In the genomic region with DNA sequence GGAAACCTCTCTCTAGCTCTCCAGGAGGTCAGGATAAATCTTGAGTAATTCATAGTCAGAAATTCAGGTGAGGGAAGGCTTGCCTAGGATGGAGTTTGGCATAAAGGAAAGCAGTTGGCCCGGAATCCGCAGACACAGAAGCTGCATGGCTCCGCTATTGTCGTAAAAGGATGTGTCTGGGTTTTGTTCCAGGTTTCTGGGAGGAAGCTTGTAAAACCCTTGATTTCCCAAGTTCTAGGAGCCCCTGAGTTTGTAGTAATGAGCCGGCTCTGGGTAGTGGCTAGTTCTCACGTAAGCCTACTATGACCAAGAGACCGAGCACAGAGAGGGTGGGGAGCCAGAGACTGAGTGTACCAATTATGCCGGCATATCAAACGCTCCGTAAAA, we compare ENCODE assay signal across 10 mouse cellular contexts. TPM values are rescaled to one million over a fixed set of nuclear protein-coding genes. Genes with fewer than 3 reads are reported as not detected.
DNase-seq lines count a peak whose midpoint lies in the region; ATAC-seq and TF ChIP-seq lines count a peak whose summit lies in the region.
"Had no signal": no experiment of that assay in that cellular context is flagged by ENCODE, and none has a peak within 500 bp of the region (broad histone marks: within the 10 kb centered on the region; RNA-seq: fewer than 3 reads in every experiment).

No protein-coding gene starts in this region.

- no peak for TF ChIP-seq EP300 in heart, postnatal 0 days (IDR thresholded peaks at IDR 0.05; ENCODE audit: low read depth)

- no peak overlapping the region for H3K9ac ChIP-seq in heart, postnatal 0 days (replicated peaks; ENCODE audit: low read depth, low read length)
- no peak overlapping the region for H3K9ac ChIP-seq in embryonic facial prominence, embryonic 15.5 days
- no peak overlapping the region for H3K9ac ChIP-seq in intestine, embryonic 16.5 days (ENCODE audit: low read depth, low read length)

- H3K4me2 ChIP-seq in heart, postnatal 0 days (ENCODE audit: low read depth, low read length) = peak overlapping the region; percentile 63
- peak overlapping the region; percentile 44 for H3K4me2 ChIP-seq in embryonic facial prominence, embryonic 15.5 days (replicated peaks)
- H3K4me2 ChIP-seq in intestine, embryonic 16.5 days (ENCODE audit: low read depth, low read length) = peak overlapping the region; percentile 21

- H3K27me3 ChIP-seq in heart, postnatal 0 days (ENCODE audit: control insufficient read depth, insufficient read depth, low read length) = peaks cover 10% of the 10 kb centered on the region
- H3K27me3 ChIP-seq in embryonic facial prominence, embryonic 15.5 days = 0 out of 2 replicates have a peak, but pooled peaks cover 4% of the 10 kb centered on the region
- no peaks in the 10 kb centered on the region; the same call in none of the 2 replicates for H3K27me3 ChIP-seq in intestine, embryonic 16.5 days (replicated peaks; ENCODE audit: control insufficient read depth, insufficient read depth, low read length)

- WGBS in heart, postnatal 0 days = 40% methylated on average over 10 of the region's 10 CpGs
- WGBS in embryonic facial prominence, embryonic 15.5 days = 28% methylated on average over 10 of the region's 10 CpGs
- WGBS in intestine, embryonic 16.5 days = 37% methylated on average over 10 of the region's 10 CpGs

- no peak for TF ChIP-seq CTCF in heart, postnatal 0 days (IDR thresholded peaks at IDR 0.05; ENCODE audit: low read depth)

- peaks cover 6% of the 10 kb centered on the region; the same call in 1 of the 2 replicates for H3K4me1 ChIP-seq in heart, postnatal 0 days (ENCODE audit: control insufficient read depth, insufficient read depth)
- peaks cover 24% of the 10 kb centered on the region for H3K4me1 ChIP-seq in embryonic facial prominence, embryonic 15.5 days
- peaks cover 8% of the 10 kb centered on the region; the same call in 1 of the 2 replicates for H3K4me1 ChIP-seq in intestine, embryonic 16.5 days (ENCODE audit: control insufficient read depth, insufficient read depth, low read length)

- 0 out of 2 replicates have a peak overlapping the region, but pooled peaks have one; percentile 8 for H3K4me3 ChIP-seq in heart, postnatal 0 days (ENCODE audit: low read depth, low read length)
- peak overlapping the region; percentile 25 for H3K4me3 ChIP-seq in embryonic facial prominence, embryonic 15.5 days (replicated peaks)
- no peak overlapping the region for H3K4me3 ChIP-seq in intestine, embryonic 16.5 days (ENCODE audit: low read length)

- H3K27ac ChIP-seq in heart, postnatal 0 days (ENCODE audit: low read depth) = no peak overlapping the region
- H3K27ac ChIP-seq in embryonic facial prominence, embryonic 15.5 days (replicated peaks) = no peak overlapping the region
- no peak overlapping the region for H3K27ac ChIP-seq in intestine, embryonic 16.5 days (ENCODE audit: low read length)

- no peaks in the 10 kb centered on the region for H3K9me3 ChIP-seq in heart, postnatal 0 days (replicated peaks; ENCODE audit: control insufficient read depth, low read length)
- H3K9me3 ChIP-seq in embryonic facial prominence, embryonic 15.5 days (replicated peaks) = no peaks in the 10 kb centered on the region
- no peaks in the 10 kb centered on the region for H3K9me3 ChIP-seq in intestine, embryonic 16.5 days (ENCODE audit: control insufficient read depth, low read length)

- no peak for ATAC-seq in heart, postnatal 0 days (ENCODE audit: insufficient read depth, low read depth)
- no peak for ATAC-seq in embryonic facial prominence, embryonic 15.5 days (ENCODE audit: insufficient number of reproducible peaks, low FRiP score, low TSS enrichment, low read depth)
- no peak for ATAC-seq in intestine, embryonic 16.5 days

- no peak for DNase-seq in heart, postnatal 0 days (ENCODE audit: low spot score)
- no peak for DNase-seq in heart, postnatal 4 days
- DNase-seq in neural tube, embryonic 10.5 days (ENCODE audit: extremely low spot score, low spot score) = peak; percentile 50
- DNase-seq in right cerebral cortex, postnatal 36 days (ENCODE audit: low spot score in 2 of 2) = no peak
- no peak for DNase-seq in cerebellum, adult 18-20 months
- DNase-seq in testis, postnatal 14 days (ENCODE audit: low spot score) = no peak
- DNase-seq: kidney, adult 2 months; thymus, postnatal 14 days had no signal

- H3K36me3 ChIP-seq in heart, postnatal 0 days (replicated peaks; ENCODE audit: control insufficient read depth, insufficient read depth, low read length) = no peaks in the 10 kb centered on the region
- H3K36me3 ChIP-seq in embryonic facial prominence, embryonic 15.5 days = no peaks in the 10 kb centered on the region
- no peaks in the 10 kb centered on the region for H3K36me3 ChIP-seq in intestine, embryonic 16.5 days (ENCODE audit: control insufficient read depth, insufficient read depth, low read length)

RNA-seq across cellular contexts. Expression of a gene that starts 52.7 kb away (rescaled TPM):
- not detected in 2 replicates for total RNA-seq in heart, postnatal 0 days (2014; rRNA removed; ENCODE audit: low replicate concordance)
- not detected in 2 replicates for polyA plus RNA-seq in heart, postnatal 0 days (2015; fragmentation: Nextera tagmentation; extraction: Ambion mirVana)
- total RNA-seq in heart, postnatal 4 days (2021) = not detected
- polyA plus RNA-seq in embryonic facial prominence, embryonic 15.5 days (2015; fragmentation: Nextera tagmentation; extraction: Ambion mirVana) = not detected in 2 replicates
- polyA plus RNA-seq in intestine, embryonic 16.5 days (2015; fragmentation: Nextera tagmentation; extraction: Ambion mirVana) = not detected in 2 replicates
- polyA plus RNA-seq: kidney, adult 2 months had no signal
